Mouse (Mus musculus): ENCODE measurements at regions not wholly inside any gene's neighbourhood (a gene's known extent, or its start where the extent isn't known, plus 50 kb on each side); places are given as distances from the start of the nearest gene placed in this dataset.
A peak's percentile ranks its signal among the peaks of the same experiment; 100 is the strongest.

GRCm38 (mm10) chr14:93972858-93973257 is 82.4 kb upstream of the Pcdh9 start:
- Histone ChIP-seq H3K4me1 (ENCODE audit: insufficient read depth, low read length) (no peaks in the 10 kb centered on the region), H3K27ac (ENCODE audit: low read depth, low read length) (no peak overlapping the region), H3K9me3 (ENCODE audit: low read length) (no peaks in the 10 kb centered on the region), H3K27me3 (ENCODE audit: insufficient read depth, low read length) (no peaks in the 10 kb centered on the region), H3K4me2 (ENCODE audit: low read depth, low read length, poor library complexity, severe bottlenecking) (no peak overlapping the region), H3K36me3 (ENCODE audit: insufficient read depth, low read length) (no peaks in the 10 kb centered on the region), H3K4me3 (ENCODE audit: low read depth, low read length) (no peak overlapping the region), H3K9ac (replicated peaks; ENCODE audit: low read length, poor library complexity, severe bottlenecking) (no peak overlapping the region)
- ATAC-seq (ENCODE audit: low FRiP score) (no peak), DNase-seq (ENCODE audit: low spot score) (no peak)
- WGBS, result 94% methylated on average over 4 of the region's 4 CpGs
- no peak for TF ChIP-seq CTCF (IDR thresholded peaks at IDR 0.05)

- no peaks in the 10 kb centered on the region for H3K36me3 ChIP-seq (ENCODE audit: insufficient read depth, low read length)
- no peak overlapping the region for H3K4me3 ChIP-seq (ENCODE audit: low read depth, low read length)
- H3K4me2 ChIP-seq (ENCODE audit: low read depth, low read length, poor library complexity, severe bottlenecking), result no peak overlapping the region
- WGBS, result 83% methylated on average over 3 of the region's 3 CpGs
- H3K27me3 ChIP-seq (ENCODE audit: insufficient read depth, low read length), result no peaks in the 10 kb centered on the region
- no peak overlapping the region for H3K27ac ChIP-seq (ENCODE audit: low read depth, low read length)
- TF ChIP-seq CTCF (IDR thresholded peaks at IDR 0.05), result no peak
- no peak overlapping the region for H3K9ac ChIP-seq (replicated peaks; ENCODE audit: low read length, poor library complexity, severe bottlenecking)
- ATAC-seq (ENCODE audit: low FRiP score), result no peak
- no peak for DNase-seq (ENCODE audit: low spot score)
- H3K4me1 ChIP-seq (ENCODE audit: insufficient read depth, low read length), result no peaks in the 10 kb centered on the region
- no peaks in the 10 kb centered on the region for H3K9me3 ChIP-seq (ENCODE audit: low read length)
Observed at GRCm38 (mm10) chr14:93972174-93972837, 81.8 kb upstream of the Pcdh9 start.

- ATAC-seq (ENCODE audit: low FRiP score) (no peak), DNase-seq (ENCODE audit: low spot score) (no peak)
- Histone ChIP-seq H3K27ac (ENCODE audit: low read depth, low read length) (no peak overlapping the region), H3K4me3 (ENCODE audit: low read depth, low read length) (no peak overlapping the region), H3K4me1 (ENCODE audit: insufficient read depth, low read length) (no peaks in the 10 kb centered on the region), H3K4me2 (ENCODE audit: low read depth, low read length, poor library complexity, severe bottlenecking) (no peak overlapping the region), H3K36me3 (ENCODE audit: insufficient read depth, low read length) (no peaks in the 10 kb centered on the region), H3K9ac (replicated peaks; ENCODE audit: low read length, poor library complexity, severe bottlenecking) (no peak overlapping the region), H3K9me3 (ENCODE audit: low read length) (no peaks in the 10 kb centered on the region), H3K27me3 (ENCODE audit: insufficient read depth, low read length) (no peaks in the 10 kb centered on the region)
- TF ChIP-seq CTCF (IDR thresholded peaks at IDR 0.05), result no peak
- WGBS, result 81% methylated on average over 2 of the region's 2 CpGs
Observed at GRCm38 (mm10) chr14:93966933-93967332, 76.5 kb upstream of the Pcdh9 start.

- ATAC-seq (ENCODE audit: low FRiP score), result no peak
- DNase-seq (ENCODE audit: low spot score), result peak; percentile 2
- no peak overlapping the region for H3K27ac ChIP-seq (ENCODE audit: low read depth, low read length)
- no peak overlapping the region for H3K4me2 ChIP-seq (ENCODE audit: low read depth, low read length, poor library complexity, severe bottlenecking)
- H3K4me3 ChIP-seq (ENCODE audit: low read depth, low read length), result no peak overlapping the region
- no peaks in the 10 kb centered on the region for H3K4me1 ChIP-seq (ENCODE audit: insufficient read depth, low read length)
- no peaks in the 10 kb centered on the region for H3K27me3 ChIP-seq (ENCODE audit: insufficient read depth, low read length)
- 48% methylated on average over 2 of the region's 2 CpGs for WGBS
- TF ChIP-seq CTCF (IDR thresholded peaks at IDR 0.05), result no peak
- no peaks in the 10 kb centered on the region for H3K36me3 ChIP-seq (ENCODE audit: insufficient read depth, low read length)
- H3K9ac ChIP-seq (replicated peaks; ENCODE audit: low read length, poor library complexity, severe bottlenecking), result no peak overlapping the region
- H3K9me3 ChIP-seq (ENCODE audit: low read length), result no peaks in the 10 kb centered on the region
Observed at GRCm38 (mm10) chr14:93962677-93963049, 72.2 kb upstream of the Pcdh9 start.

GRCm38 (mm10) chr14:93961963-93962676 is 71.6 kb upstream of the Pcdh9 start:
- no peak overlapping the region for H3K27ac ChIP-seq (ENCODE audit: low read depth, low read length)
- H3K27me3 ChIP-seq (ENCODE audit: insufficient read depth, low read length), result no peaks in the 10 kb centered on the region
- DNase-seq (ENCODE audit: low spot score) (no peak), ATAC-seq (ENCODE audit: low FRiP score) (no peak)
- TF ChIP-seq CTCF (IDR thresholded peaks at IDR 0.05), result no peak
- H3K4me3 ChIP-seq (ENCODE audit: low read depth, low read length), result no peak overlapping the region
- H3K9ac ChIP-seq (replicated peaks; ENCODE audit: low read length, poor library complexity, severe bottlenecking), result no peak overlapping the region
- H3K36me3 ChIP-seq (ENCODE audit: insufficient read depth, low read length), result no peaks in the 10 kb centered on the region
- H3K9me3 ChIP-seq (ENCODE audit: low read length), result no peaks in the 10 kb centered on the region
- H3K4me1 ChIP-seq (ENCODE audit: insufficient read depth, low read length), result no peaks in the 10 kb centered on the region
- H3K4me2 ChIP-seq (ENCODE audit: low read depth, low read length, poor library complexity, severe bottlenecking), result no peak overlapping the region
